Mouse (Mus musculus): ENCODE measurements around the gene Cptp. TPM values are rescaled to one million over a fixed set of nuclear protein-coding genes. Genes with fewer than 3 reads are reported as not detected.

Gene Cptp
- polyA plus RNA-seq, 1 experiment from 2014 or later = 13.6 TPM

DNA sequence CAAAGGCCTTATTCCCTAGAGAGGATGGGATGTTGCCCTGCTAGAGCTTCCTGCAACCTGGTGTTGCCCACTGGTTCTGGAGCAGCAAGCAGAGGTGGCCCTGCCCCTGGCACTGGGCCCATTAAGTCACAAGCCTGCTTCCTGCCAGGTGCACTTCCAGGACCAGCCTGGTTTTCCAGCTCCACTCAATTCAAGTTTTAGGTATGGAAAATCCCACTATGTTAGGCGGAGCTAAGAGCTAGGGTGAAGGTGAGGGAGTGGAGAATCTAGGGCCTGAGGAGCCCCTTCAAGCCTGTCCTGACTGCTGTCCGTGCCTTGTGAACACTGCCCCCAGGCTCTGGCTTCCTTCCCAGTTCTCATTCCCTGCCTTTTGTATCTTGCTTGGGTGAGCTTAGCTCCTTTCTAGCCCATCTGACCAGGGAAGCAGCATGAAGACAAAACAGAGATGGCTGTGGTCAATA is 17.3 kb downstream of the Cptp start:
- H3K9me3 ChIP-seq = no peaks in the 10 kb centered on the region
- no peak overlapping the region for H3K27ac ChIP-seq
- no peak overlapping the region for H3K4me2 ChIP-seq
- 80% methylated on average over 2 of the region's 2 CpGs for WGBS
- no peak overlapping the region for H3K9ac ChIP-seq (replicated peaks)
- H3K4me1 ChIP-seq (replicated peaks) = peaks cover 13% of the 10 kb centered on the region
- H3K27me3 ChIP-seq = no peaks in the 10 kb centered on the region
- ATAC-seq (ENCODE audit: insufficient number of reproducible peaks, insufficient read depth, low FRiP score, low TSS enrichment, low read depth) = no peak
- no peak overlapping the region for H3K4me3 ChIP-seq (replicated peaks)
- peaks cover 39% of the 10 kb centered on the region for H3K36me3 ChIP-seq

GRCm38 (mm10) chr4:155851368-155851767 is 17.9 kb downstream of the Cptp start:
- Histone ChIP-seq H3K36me3 (peaks cover 33% of the 10 kb centered on the region), H3K4me2 (no peak overlapping the region), H3K9me3 (no peaks in the 10 kb centered on the region), H3K4me3 (replicated peaks) (no peak overlapping the region), H3K9ac (replicated peaks) (no peak overlapping the region), H3K27ac (no peak overlapping the region), H3K27me3 (no peaks in the 10 kb centered on the region), H3K4me1 (replicated peaks) (peaks cover 19% of the 10 kb centered on the region)
- 94% methylated on average over 3 of the region's 3 CpGs for WGBS
- ATAC-seq (ENCODE audit: insufficient number of reproducible peaks, insufficient read depth, low FRiP score, low TSS enrichment, low read depth) = no peak

- 96% methylated on average over 3 of the region's 3 CpGs for WGBS
- Histone ChIP-seq H3K27ac (no peak overlapping the region), H3K4me2 (no peak overlapping the region), H3K36me3 (peaks cover 18% of the 10 kb centered on the region), H3K4me3 (replicated peaks) (no peak overlapping the region), H3K9me3 (no peaks in the 10 kb centered on the region), H3K4me1 (replicated peaks) (peaks cover 20% of the 10 kb centered on the region), H3K9ac (replicated peaks) (no peak overlapping the region), H3K27me3 (no peaks in the 10 kb centered on the region)
- no peak for ATAC-seq (ENCODE audit: insufficient number of reproducible peaks, insufficient read depth, low FRiP score, low TSS enrichment, low read depth)
Observed at GRCm38 (mm10) chr4:155849792-155850451, 19.3 kb downstream of the Cptp start.

DNA sequence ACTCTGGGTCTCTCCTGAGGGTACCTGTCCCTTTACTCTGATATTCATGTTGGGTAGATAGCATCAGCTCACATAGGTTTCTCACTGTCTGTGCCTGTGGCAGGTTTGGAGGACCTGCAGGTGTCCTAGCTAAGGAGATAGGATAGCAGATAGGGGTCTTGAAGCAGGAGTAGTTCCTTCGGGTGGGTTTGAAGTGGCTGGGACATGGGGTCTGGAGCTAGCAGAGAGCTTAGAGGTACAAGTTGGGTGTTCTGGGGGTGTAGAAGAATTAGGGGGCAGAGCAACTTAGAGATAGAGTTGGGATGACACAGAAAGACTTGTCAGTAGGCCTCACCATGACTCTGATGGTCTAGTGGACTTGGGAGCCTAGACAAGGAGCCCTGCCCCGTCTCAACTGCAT is 19.8 kb downstream of the Cptp start:
- H3K9ac ChIP-seq (replicated peaks) = no peak overlapping the region
- no peak overlapping the region for H3K27ac ChIP-seq
- peaks cover 13% of the 10 kb centered on the region for H3K36me3 ChIP-seq
- H3K4me2 ChIP-seq = no peak overlapping the region
- WGBS = 87% methylated on average over 2 of the region's 2 CpGs
- no peaks in the 10 kb centered on the region for H3K27me3 ChIP-seq
- H3K9me3 ChIP-seq = no peaks in the 10 kb centered on the region
- H3K4me3 ChIP-seq (replicated peaks) = no peak overlapping the region
- peaks cover 20% of the 10 kb centered on the region for H3K4me1 ChIP-seq (replicated peaks)
- no peak for ATAC-seq (ENCODE audit: insufficient number of reproducible peaks, insufficient read depth, low FRiP score, low TSS enrichment, low read depth)

GRCm38 (mm10) chr4:155848434-155849095 is 20.7 kb downstream of the Cptp start:
- Histone ChIP-seq H3K36me3 (peaks cover 14% of the 10 kb centered on the region), H3K27ac (no peak overlapping the region), H3K4me3 (replicated peaks) (peak overlapping the region; percentile 73), H3K9ac (replicated peaks) (peak overlapping the region; percentile 73; the same call in 1 of the 2 replicates), H3K27me3 (no peaks in the 10 kb centered on the region), H3K4me1 (replicated peaks) (peaks cover 20% of the 10 kb centered on the region), H3K4me2 (peak overlapping the region; percentile 92), H3K9me3 (no peaks in the 10 kb centered on the region)
- ATAC-seq (ENCODE audit: insufficient number of reproducible peaks, insufficient read depth, low FRiP score, low TSS enrichment, low read depth) = no peak
- 69% methylated on average over 7 of the region's 7 CpGs for WGBS

DNA sequence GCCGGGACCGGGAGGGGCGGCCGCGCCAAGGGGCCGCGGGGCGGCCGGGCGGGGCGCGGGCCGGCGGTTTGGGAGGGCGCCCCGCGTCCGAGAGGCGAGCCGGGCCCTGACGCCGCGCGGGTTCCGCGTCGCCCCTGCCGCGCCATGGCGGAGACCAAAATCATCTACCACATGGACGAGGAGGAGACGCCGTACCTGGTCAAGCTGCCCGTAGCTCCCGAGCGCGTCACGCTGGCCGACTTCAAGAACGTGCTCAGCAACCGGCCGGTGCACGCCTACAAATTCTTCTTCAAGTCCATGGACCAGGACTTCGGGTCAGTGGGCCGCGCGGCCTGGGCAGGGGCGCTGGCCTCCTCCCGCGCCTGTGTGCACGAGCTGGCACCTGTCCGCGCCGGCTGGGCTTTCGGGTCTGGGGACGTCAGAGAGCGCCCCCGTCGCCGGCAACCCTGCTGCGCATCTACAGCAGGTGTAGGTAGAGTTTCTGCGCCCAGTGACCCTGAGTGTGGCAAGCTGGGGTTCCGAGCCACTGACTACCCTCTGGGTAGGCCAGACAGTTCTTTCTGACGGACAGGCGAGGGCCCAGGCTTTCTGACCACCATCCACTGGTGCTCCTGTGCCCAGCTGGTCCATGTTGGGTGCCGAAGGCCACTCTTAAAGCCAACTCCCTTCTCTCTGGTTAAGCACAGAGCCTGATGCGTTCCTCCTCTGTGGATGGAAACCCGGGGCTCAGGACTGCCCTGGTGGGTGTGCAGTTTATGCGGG is 21.5 kb downstream of the Cptp start:
- Histone ChIP-seq H3K4me3 (replicated peaks) (peak overlapping the region; percentile 73), H3K4me2 (peak overlapping the region; percentile 92), H3K27ac (no peak overlapping the region; the same call in 1 of the 2 replicates), H3K27me3 (no peaks in the 10 kb centered on the region), H3K9me3 (no peaks in the 10 kb centered on the region), H3K4me1 (replicated peaks) (peaks cover 20% of the 10 kb centered on the region), H3K36me3 (peaks cover 15% of the 10 kb centered on the region), H3K9ac (replicated peaks) (peak overlapping the region; percentile 73)
- 3% methylated on average over 50 of the region's 69 CpGs for WGBS
- ATAC-seq (ENCODE audit: insufficient number of reproducible peaks, insufficient read depth, low FRiP score, low TSS enrichment, low read depth) = no peak; the same call in 1 of the 2 replicates

- H3K27me3 ChIP-seq = peaks cover under 1% of the 10 kb centered on the region; the same call in 1 of the 2 replicates
- peaks cover 21% of the 10 kb centered on the region for H3K36me3 ChIP-seq
- no peaks in the 10 kb centered on the region for H3K9me3 ChIP-seq
- peak within 1 kb of the TSS; percentile 73 for H3K4me3 ChIP-seq (replicated peaks)
- ATAC-seq (ENCODE audit: insufficient number of reproducible peaks, insufficient read depth, low FRiP score, low TSS enrichment, low read depth) = peak; percentile 88
- H3K4me1 ChIP-seq (replicated peaks) = peaks cover 20% of the 10 kb centered on the region
- peak within 1 kb of the TSS; percentile 92 for H3K4me2 ChIP-seq
- 2% methylated on average over 65 of the region's 65 CpGs for WGBS
- H3K9ac ChIP-seq (replicated peaks) = peak within 1 kb of the TSS; percentile 73
- H3K27ac ChIP-seq = peak within 1 kb of the TSS; percentile 59; the same call in 1 of the 2 replicates
Observed at GRCm38 (mm10) chr4:155846871-155847578, 22.2 kb downstream of the Cptp start, which contains the start of gene Dvl1. Dvl1 (plus strand) TSS chr4:155847402.

DNA sequence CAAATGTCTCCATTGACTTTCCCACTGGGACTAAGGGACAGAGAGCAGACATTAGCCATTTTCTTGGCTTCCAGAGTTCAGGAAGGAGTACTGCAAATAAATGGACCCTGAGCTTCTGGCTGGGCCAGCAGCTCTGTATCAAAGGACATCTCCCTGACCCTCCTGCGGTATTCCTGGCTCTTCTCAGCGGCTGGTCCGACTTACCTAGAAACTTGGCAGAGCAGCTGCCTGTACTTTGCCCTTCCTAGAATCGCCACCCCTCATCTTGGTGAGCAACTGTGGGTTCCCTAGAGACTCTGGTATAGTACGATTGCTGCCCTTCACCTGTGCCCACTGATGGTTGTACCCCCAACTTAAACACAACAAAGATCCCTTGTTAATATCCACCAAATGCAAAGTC is 26.0 kb downstream of the Cptp start:
- H3K27ac ChIP-seq = no peak overlapping the region
- no peaks in the 10 kb centered on the region for H3K9me3 ChIP-seq
- 90% methylated on average over 5 of the region's 5 CpGs for WGBS
- H3K9ac ChIP-seq (replicated peaks) = no peak overlapping the region
- H3K4me1 ChIP-seq (replicated peaks) = peaks cover 42% of the 10 kb centered on the region
- no peak overlapping the region for H3K4me3 ChIP-seq (replicated peaks)
- H3K36me3 ChIP-seq = peaks cover 25% of the 10 kb centered on the region
- peaks cover 8% of the 10 kb centered on the region; the same call in 1 of the 2 replicates for H3K27me3 ChIP-seq
- no peak overlapping the region for H3K4me2 ChIP-seq
- no peak for ATAC-seq (ENCODE audit: insufficient number of reproducible peaks, insufficient read depth, low FRiP score, low TSS enrichment, low read depth)

DNA sequence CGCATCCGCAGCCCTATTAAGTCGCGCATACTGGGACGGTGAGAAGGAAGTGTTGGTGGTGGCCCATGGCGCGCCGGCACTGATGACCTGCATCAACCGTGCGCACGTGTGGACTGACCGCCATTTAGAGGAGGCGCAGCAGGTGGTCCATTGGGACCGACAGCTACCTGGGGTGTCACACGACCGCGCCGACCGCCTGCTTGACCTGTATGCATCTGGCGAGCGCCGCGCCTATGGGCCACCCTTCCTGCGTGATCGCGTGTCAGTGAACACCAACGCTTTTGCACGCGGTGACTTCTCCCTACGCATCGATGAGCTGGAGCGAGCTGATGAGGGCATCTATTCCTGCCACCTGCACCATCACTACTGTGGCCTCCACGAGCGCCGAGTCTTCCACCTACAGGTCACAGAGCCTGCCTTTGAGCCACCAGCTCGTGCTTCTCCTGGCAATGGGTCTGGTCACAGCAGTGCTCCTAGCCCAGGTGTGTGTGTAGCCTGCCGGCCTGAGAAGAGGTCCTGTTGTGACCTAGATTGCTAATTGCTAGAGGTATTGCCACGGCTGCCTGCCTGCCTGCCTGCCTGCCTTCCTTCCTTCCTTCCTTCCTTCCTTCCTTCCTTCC is 27.5 kb downstream of the Cptp start:
- 43% methylated on average over 38 of the region's 38 CpGs for WGBS

DNA sequence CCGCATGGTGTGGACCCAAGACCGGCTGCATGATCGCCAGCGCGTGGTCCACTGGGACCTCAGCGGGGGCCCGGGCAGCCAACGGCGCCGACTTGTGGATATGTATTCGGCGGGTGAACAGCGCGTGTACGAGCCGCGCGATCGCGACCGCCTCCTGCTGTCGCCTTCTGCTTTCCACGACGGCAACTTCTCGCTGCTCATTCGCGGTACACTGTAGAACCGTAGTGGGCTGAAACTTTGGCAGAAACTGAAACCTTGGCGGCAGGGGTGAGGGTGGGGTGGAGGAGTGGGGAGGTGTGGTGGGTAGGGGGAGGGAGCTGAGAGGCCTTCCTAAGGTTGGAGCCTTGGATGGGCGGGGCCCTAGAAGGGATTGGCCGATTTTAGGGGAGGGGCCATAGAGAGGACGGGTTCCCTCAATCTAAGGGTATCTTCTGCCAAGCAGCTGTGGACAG is 28.2 kb downstream of the Cptp start:
- WGBS = under 1% methylated on average over 32 of the region's 32 CpGs
- Histone ChIP-seq H3K36me3 (peaks cover 25% of the 10 kb centered on the region), H3K9ac (replicated peaks) (peak overlapping the region; percentile 59), H3K27ac (peak overlapping the region; percentile 62; the same call in 1 of the 2 replicates), H3K27me3 (peaks cover 8% of the 10 kb centered on the region; the same call in 1 of the 2 replicates), H3K4me3 (replicated peaks) (peak overlapping the region; percentile 52), H3K9me3 (no peaks in the 10 kb centered on the region), H3K4me1 (replicated peaks) (peaks cover 30% of the 10 kb centered on the region), H3K4me2 (peak overlapping the region; percentile 98)
- ATAC-seq (ENCODE audit: insufficient number of reproducible peaks, insufficient read depth, low FRiP score, low TSS enrichment, low read depth) = peak; percentile 21; the same call in 1 of the 2 replicates

More for the DNA sequence above, 27.5 kb downstream of the Cptp start:
- Histone ChIP-seq H3K4me3 (replicated peaks) (peak overlapping the region; percentile 52; the same call in 1 of the 2 replicates), H3K9me3 (no peaks in the 10 kb centered on the region), H3K36me3 (peaks cover 25% of the 10 kb centered on the region), H3K27ac (no peak overlapping the region), H3K9ac (replicated peaks) (peak overlapping the region; percentile 59; the same call in 1 of the 2 replicates), H3K4me1 (replicated peaks) (peaks cover 35% of the 10 kb centered on the region), H3K27me3 (peaks cover 8% of the 10 kb centered on the region; the same call in 1 of the 2 replicates), H3K4me2 (peak overlapping the region; percentile 98)
- ATAC-seq (ENCODE audit: insufficient number of reproducible peaks, insufficient read depth, low FRiP score, low TSS enrichment, low read depth) = 0 out of 2 replicates have a peak, but pooled peaks have one; percentile 2

Data from limb, embryonic 12.5 days (tissue).